Mouse (Mus musculus) G1E (cell line): Measurements from ENCODE around the gene Csf3.

Experiments
- CTCF ChIP-seq: IDR thresholded peaks from 2 replicates; pipeline ENCODE4 v1.5.1; 2012; ENCODE audit warnings: low read depth, low read length, inconsistent platforms, mixed read lengths
- GATA1 ChIP-seq: IDR thresholded peaks from 2 replicates; pipeline ENCODE4 v1.6.1; 2012; ENCODE audit warnings: borderline replicate concordance, low read length, inconsistent platforms, mixed read lengths
- POLR2AphosphoS5 ChIP-seq: IDR thresholded peaks from 2 replicates; pipeline ENCODE4 v1.6.1; 2012; ENCODE audit warnings: low read depth, low read length, inconsistent platforms; ENCODE audit not compliant: insufficient replicate concordance
- TAL1 ChIP-seq: conservative IDR thresholded peaks from 2 replicates; pipeline ENCODE4 v1.6.1; 2012; ENCODE audit warnings: low read depth, low read length, inconsistent platforms, mixed read lengths

DNA sequence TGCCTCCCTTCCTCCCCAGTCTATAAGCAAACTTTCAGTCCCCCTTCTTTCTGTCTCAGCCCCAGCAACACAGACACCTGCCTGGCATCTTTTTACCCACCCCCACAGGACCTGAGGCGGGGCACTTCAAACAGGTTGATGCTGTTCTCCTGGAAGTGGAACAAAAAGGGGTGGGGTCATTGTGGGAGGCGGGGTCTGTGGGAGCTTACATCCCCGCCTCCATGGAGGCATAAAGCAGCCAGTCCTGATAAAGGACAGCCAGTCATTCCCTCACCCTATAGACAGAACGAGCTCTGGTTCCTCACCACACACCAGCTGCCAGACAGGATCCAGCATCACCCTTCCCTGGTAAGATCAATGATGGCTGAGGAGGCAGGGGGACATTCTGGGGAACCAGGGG lies 37.0 kb upstream of the Csf3 start, which contains the start of gene Gsdma:
- TF ChIP-seq CTCF (no peak), GATA1 (no peak), POLR2AphosphoS5 (no peak), TAL1 (no peak)
